Mouse (Mus musculus) G1E (cell line): Measurements from ENCODE around the gene Pvalb. TPM values are rescaled to one million over a fixed set of nuclear protein-coding genes. Genes with fewer than 3 reads are reported as not detected.

Experiments used
- ATAC-seq: 2 replicates; pipeline ENCODE4 v1.8.0; 2016; ENCODE audit warnings: mild to moderate bottlenecking; ENCODE audit not compliant: insufficient number of reproducible peaks, poor library complexity, low FRiP score, severe bottlenecking; ENCODE audit errors: extremely low read depth
- DNase-seq: peaks from one replicate; pipeline ENCODE4 v3.0.0; 2012; ENCODE audit warnings: low spot score
- H3K27me3 ChIP-seq: 2 replicates; pipeline ENCODE4 v1.6.1; 2012; ENCODE audit warnings: mild to moderate bottlenecking, low read length, inconsistent platforms; ENCODE audit not compliant: insufficient read depth
- H3K36me3 ChIP-seq: replicated peaks from 2 replicates; pipeline ENCODE3; 2012; ENCODE audit warnings: mild to moderate bottlenecking, inconsistent platforms
- H3K4me1 ChIP-seq: 2 replicates; pipeline ENCODE4 v1.6.1; 2012; ENCODE audit warnings: low read depth, low read length, inconsistent platforms, mixed read lengths; ENCODE audit not compliant: insufficient read depth
- H3K4me3 ChIP-seq: 2 replicates; pipeline ENCODE4 v1.5.1; 2012; ENCODE audit warnings: low read depth, mild to moderate bottlenecking, inconsistent platforms, low read length, moderate library complexity, mixed read lengths
- H3K9me3 ChIP-seq: replicated peaks from 2 replicates; pipeline ENCODE4 v1.6.1; 2012; ENCODE audit warnings: inconsistent platforms
- CTCF ChIP-seq: IDR thresholded peaks from 2 replicates; pipeline ENCODE4 v1.5.1; 2012; ENCODE audit warnings: low read depth, low read length, inconsistent platforms, mixed read lengths
- GATA1 ChIP-seq: IDR thresholded peaks from 2 replicates; pipeline ENCODE4 v1.6.1; 2012; ENCODE audit warnings: borderline replicate concordance, low read length, inconsistent platforms, mixed read lengths
- GATA2 ChIP-seq: IDR thresholded peaks from 2 replicates; pipeline ENCODE4 v1.6.1; 2012; ENCODE audit warnings: low read depth, low read length, inconsistent platforms, borderline replicate concordance
- POLR2AphosphoS5 ChIP-seq: IDR thresholded peaks from 2 replicates; pipeline ENCODE4 v1.6.1; 2012; ENCODE audit warnings: low read depth, low read length, inconsistent platforms; ENCODE audit not compliant: insufficient replicate concordance
- TAL1 ChIP-seq: conservative IDR thresholded peaks from 2 replicates; pipeline ENCODE4 v1.6.1; 2012; ENCODE audit warnings: low read depth, low read length, inconsistent platforms, mixed read lengths
- polyA plus RNA-seq: library from polyadenylated mRNA; stranded (reverse); fragments of >175 nt; gene quantifications from 2 replicates; pipeline ENCODE4 v1.2.3, GENCODE M21; 2012
- total RNA-seq, 2 experiments: library from RNA; stranded (forward) in 1 of 2; stranded (reverse) in 1 of 2; fragments of 200-1000 nt in 1 of 2; fragments of >200 nt in 1 of 2; fragmentation: Nextera tagmentation in 1 of 2; gene quantifications; 2 replicates each; pipeline ENCODE4 v1.2.3; 2014 to 2017

Gene Pvalb
- total and polyA plus RNA-seq, 3 experiments: not detected

GRCm38 (mm10) chr15:78157330-78157729 lies 48.9 kb downstream of the Pvalb start:
- peaks cover 8% of the 10 kb centered on the region for H3K36me3 ChIP-seq
- no peak overlapping the region for H3K4me3 ChIP-seq
- no peak for TF ChIP-seq GATA1
- TF ChIP-seq TAL1: no peak
- no peak for TF ChIP-seq POLR2AphosphoS5
- TF ChIP-seq GATA2: no peak
- no peak for TF ChIP-seq CTCF
- H3K27me3 ChIP-seq: peaks cover 6% of the 10 kb centered on the region; the same call in 1 of the 2 replicates
- no peak for ATAC-seq
- DNase-seq: no peak
- H3K4me1 ChIP-seq: no peaks in the 10 kb centered on the region
- H3K9me3 ChIP-seq: no peaks in the 10 kb centered on the region

- no peak for ATAC-seq
- peaks cover 6% of the 10 kb centered on the region for H3K27me3 ChIP-seq
- DNase-seq: no peak
- H3K4me1 ChIP-seq: no peaks in the 10 kb centered on the region
- TF ChIP-seq GATA2 (no peak), GATA1 (no peak), POLR2AphosphoS5 (no peak), CTCF (no peak), TAL1 (no peak)
- H3K9me3 ChIP-seq: no peaks in the 10 kb centered on the region
- no peaks in the 10 kb centered on the region for H3K36me3 ChIP-seq
- no peak overlapping the region for H3K4me3 ChIP-seq
Observed at GRCm38 (mm10) chr15:78155421-78155820, 50.8 kb downstream of the Pvalb start.

- no peaks in the 10 kb centered on the region for H3K9me3 ChIP-seq
- TF ChIP-seq GATA2 (no peak), GATA1 (no peak), TAL1 (no peak), CTCF (no peak), POLR2AphosphoS5 (no peak)
- no peak for ATAC-seq
Observed at GRCm38 (mm10) chr15:78153045-78153775, 53.0 kb downstream of the Pvalb start.

GRCm38 (mm10) chr15:78148565-78148964 lies 57.6 kb downstream of the Pvalb start:
- TF ChIP-seq POLR2AphosphoS5 (no peak), TAL1 (no peak), CTCF (no peak)
- Histone ChIP-seq H3K4me1 (peaks cover 2% of the 10 kb centered on the region; the same call in 1 of the 2 replicates), H3K4me3 (no peak overlapping the region), H3K36me3 (no peaks in the 10 kb centered on the region), H3K9me3 (no peaks in the 10 kb centered on the region), H3K27me3 (peaks cover 19% of the 10 kb centered on the region)
- no peak for DNase-seq
- no peak for ATAC-seq

More at GRCm38 (mm10) chr15:78153045-78153775, 53.0 kb downstream of the Pvalb start:
- Histone ChIP-seq H3K36me3 (no peaks in the 10 kb centered on the region), H3K4me1 (no peaks in the 10 kb centered on the region), H3K4me3 (no peak overlapping the region), H3K27me3 (peaks cover 17% of the 10 kb centered on the region)
- DNase-seq: no peak

Other genes with a start within 250 kb of the Pvalb start
- 0.24 TPM in 1 of 2 replicates, not detected in the other for gene Foxred2, start 249.7 kb downstream of the Pvalb start, total RNA-seq (2014; fragmentation: Nextera tagmentation)
- gene Foxred2, start 249.7 kb downstream of the Pvalb start, total RNA-seq (2017): 0.27 and 0.29 TPM in 2 replicates
- 0.01 and 0.02 TPM in 2 replicates for gene Foxred2, start 249.7 kb downstream of the Pvalb start, polyA plus RNA-seq
- gene Eif3d, start 235.6 kb downstream of the Pvalb start, total RNA-seq (2014; fragmentation: Nextera tagmentation): 632 and 643 TPM in 2 replicates
- 279 and 298 TPM in 2 replicates for gene Eif3d, start 235.6 kb downstream of the Pvalb start, total RNA-seq (2017)
- gene Eif3d, start 235.6 kb downstream of the Pvalb start, polyA plus RNA-seq: 61.9 and 65.1 TPM in 2 replicates
- gene Cacng2, start 86.4 kb downstream of the Pvalb start, total RNA-seq (2014; fragmentation: Nextera tagmentation): not detected in 2 replicates
- gene Cacng2, start 86.4 kb downstream of the Pvalb start, total RNA-seq (2017): under 0.01 and 0.05 TPM in 2 replicates
- gene Cacng2, start 86.4 kb downstream of the Pvalb start, polyA plus RNA-seq: not detected in 2 replicates
- 15.4 and 16.7 TPM in 2 replicates for gene Ift27, start 32.3 kb downstream of the Pvalb start, total RNA-seq (2014; fragmentation: Nextera tagmentation)
- 15.7 and 17.8 TPM in 2 replicates for gene Ift27, start 32.3 kb downstream of the Pvalb start, total RNA-seq (2017)
- gene Ift27, start 32.3 kb downstream of the Pvalb start, polyA plus RNA-seq: 97.5 and 143 TPM in 2 replicates
- 16.1 and 19.0 TPM in 2 replicates for gene Ncf4, start 38.4 kb upstream of the Pvalb start, total RNA-seq (2014; fragmentation: Nextera tagmentation)
- gene Ncf4, start 38.4 kb upstream of the Pvalb start, total RNA-seq (2017): 64.1 and 67.1 TPM in 2 replicates
- 3.2 and 4.5 TPM in 2 replicates for gene Ncf4, start 38.4 kb upstream of the Pvalb start, polyA plus RNA-seq
- 41.4 and 46.8 TPM in 2 replicates for gene Csf2rb2, start 99.3 kb upstream of the Pvalb start, total RNA-seq (2014; fragmentation: Nextera tagmentation)
- gene Csf2rb2, start 99.3 kb upstream of the Pvalb start, total RNA-seq (2017): 41.9 and 42.1 TPM in 2 replicates
- 15.4 and 17.3 TPM in 2 replicates for gene Csf2rb2, start 99.3 kb upstream of the Pvalb start, polyA plus RNA-seq
- 219 and 232 TPM in 2 replicates for gene Csf2rb, start 119.4 kb upstream of the Pvalb start, total RNA-seq (2014; fragmentation: Nextera tagmentation)
- gene Csf2rb, start 119.4 kb upstream of the Pvalb start, total RNA-seq (2017): 155 and 178 TPM in 2 replicates
- gene Csf2rb, start 119.4 kb upstream of the Pvalb start, polyA plus RNA-seq: 67.0 and 145 TPM in 2 replicates
- not detected in 2 replicates for gene Tex33, start 189.5 kb upstream of the Pvalb start, total RNA-seq (2014; fragmentation: Nextera tagmentation)
- 0.49 TPM in 1 of 2 replicates, not detected in the other for gene Tex33, start 189.5 kb upstream of the Pvalb start, total RNA-seq (2017)
- not detected in 2 replicates for gene Tex33, start 189.5 kb upstream of the Pvalb start, polyA plus RNA-seq
- 3.6 and 4.3 TPM in 2 replicates for gene Tst, start 199.5 kb upstream of the Pvalb start, total RNA-seq (2014; fragmentation: Nextera tagmentation)
- 0.93 and 1.3 TPM in 2 replicates for gene Tst, start 199.5 kb upstream of the Pvalb start, total RNA-seq (2017)
- gene Tst, start 199.5 kb upstream of the Pvalb start, polyA plus RNA-seq: 1.7 and 1.8 TPM in 2 replicates
- 7.3 and 19.9 TPM in 2 replicates for gene Mpst, start 200.0 kb upstream of the Pvalb start, total RNA-seq (2014; fragmentation: Nextera tagmentation)
- 20.2 and 22.7 TPM in 2 replicates for gene Mpst, start 200.0 kb upstream of the Pvalb start, total RNA-seq (2017)
- gene Mpst, start 200.0 kb upstream of the Pvalb start, polyA plus RNA-seq: 101 and 115 TPM in 2 replicates
- not detected in 2 replicates for gene Kctd17, start 222.2 kb upstream of the Pvalb start, total RNA-seq (2014; fragmentation: Nextera tagmentation)
- gene Kctd17, start 222.2 kb upstream of the Pvalb start, total RNA-seq (2017): 0.05 TPM in 1 of 2 replicates, not detected in the other
- gene Kctd17, start 222.2 kb upstream of the Pvalb start, polyA plus RNA-seq: 0.04 TPM in 1 of 2 replicates, not detected in the other